Comparison of ENCODE assay signal across 10 mouse cellular contexts in genomic region chr9:63974258-63975023, GRCm38 (mm10). TPM values are rescaled to one million over a fixed set of nuclear protein-coding genes. Genes with fewer than 3 reads are reported as not detected.
DNase-seq lines count a peak whose midpoint lies in the region; ATAC-seq and TF ChIP-seq lines count a peak whose summit lies in the region.
"Had no signal": no experiment of that assay in that cellular context is flagged by ENCODE, and none has a peak within 500 bp of the region (broad histone marks: within the 10 kb centered on the region; RNA-seq: fewer than 3 reads in every experiment).

No protein-coding gene starts in this region.

- H3K4me3 ChIP-seq in forebrain, embryonic 10.5 days: no peak overlapping the region; the same call in 1 of the 2 replicates
- no peak overlapping the region for H3K4me3 ChIP-seq in forebrain, postnatal 0 days (ENCODE audit: low read depth, low read length)
- H3K4me3 ChIP-seq in kidney, postnatal 0 days (replicated peaks; ENCODE audit: low read depth, low read length): no peak overlapping the region
- no peak overlapping the region; the same call in 1 of the 2 replicates for H3K4me3 ChIP-seq in embryonic facial prominence, embryonic 14.5 days (ENCODE audit: low read depth, low read length)
- H3K4me3 ChIP-seq in limb, embryonic 15.5 days: no peak overlapping the region

- no peak for TF ChIP-seq CTCF in forebrain, postnatal 0 days (IDR thresholded peaks at IDR 0.05; ENCODE audit: low read depth)
- no peak for TF ChIP-seq CTCF in kidney, postnatal 0 days (IDR thresholded peaks at IDR 0.05; ENCODE audit: low read depth)

- DNase-seq in forebrain, embryonic 10.5 days (ENCODE audit: extremely low spot score, low spot score): no peak
- DNase-seq in forebrain, postnatal 0 days: no peak
- DNase-seq in kidney, postnatal 0 days (ENCODE audit: low spot score): no peak
- DNase-seq in kidney, adult 8-10 months: no peak
- peak; percentile 86 for DNase-seq in embryonic facial prominence, embryonic 14.5 days (ENCODE audit: low spot score)
- DNase-seq in left cerebral cortex, adult 18-20 months (ENCODE audit: low spot score in 2 of 2): no peak
- DNase-seq: kidney, postnatal 36 days; lung, adult 2 months had no signal

- H3K4me1 ChIP-seq in forebrain, embryonic 10.5 days: peaks cover 96% of the 10 kb centered on the region
- peaks cover 2% of the 10 kb centered on the region; the same call in 1 of the 2 replicates for H3K4me1 ChIP-seq in forebrain, postnatal 0 days (ENCODE audit: insufficient read depth)
- peaks cover 81% of the 10 kb centered on the region for H3K4me1 ChIP-seq in kidney, postnatal 0 days (replicated peaks; ENCODE audit: insufficient read depth, low read length)
- H3K4me1 ChIP-seq in embryonic facial prominence, embryonic 14.5 days (ENCODE audit: control insufficient read depth, insufficient read depth, low read length): peaks cover 80% of the 10 kb centered on the region
- peaks cover 94% of the 10 kb centered on the region for H3K4me1 ChIP-seq in limb, embryonic 15.5 days

- H3K36me3 ChIP-seq in forebrain, embryonic 10.5 days (replicated peaks): peaks cover 24% of the 10 kb centered on the region
- no peaks in the 10 kb centered on the region for H3K36me3 ChIP-seq in forebrain, postnatal 0 days (ENCODE audit: insufficient read depth)
- no peaks in the 10 kb centered on the region for H3K36me3 ChIP-seq in kidney, postnatal 0 days (ENCODE audit: insufficient read depth, low read length)
- 0 out of 2 replicates have a peak, but pooled peaks cover 4% of the 10 kb centered on the region for H3K36me3 ChIP-seq in embryonic facial prominence, embryonic 14.5 days (ENCODE audit: control insufficient read depth, insufficient read depth, low read length)
- no peaks in the 10 kb centered on the region for H3K36me3 ChIP-seq in limb, embryonic 15.5 days

- no peak overlapping the region for H3K4me2 ChIP-seq in forebrain, postnatal 0 days (ENCODE audit: low read depth)
- H3K4me2 ChIP-seq in kidney, postnatal 0 days (ENCODE audit: low read length): no peak overlapping the region
- H3K4me2 ChIP-seq in embryonic facial prominence, embryonic 14.5 days (ENCODE audit: low read depth, low read length): peak overlapping the region; percentile 40
- H3K4me2 ChIP-seq in limb, embryonic 15.5 days: peak overlapping the region; percentile 21; the same call in 1 of the 2 replicates

- H3K27ac ChIP-seq in forebrain, embryonic 10.5 days: peak overlapping the region; percentile 81
- no peak overlapping the region for H3K27ac ChIP-seq in forebrain, postnatal 0 days (ENCODE audit: low read depth, low read length)
- H3K27ac ChIP-seq in kidney, postnatal 0 days: peak overlapping the region; percentile 55
- peak overlapping the region; percentile 96 for H3K27ac ChIP-seq in embryonic facial prominence, embryonic 14.5 days (replicated peaks; ENCODE audit: low read depth, low read length)
- H3K27ac ChIP-seq in limb, embryonic 15.5 days: peak overlapping the region; percentile 91

- no peak overlapping the region for H3K9ac ChIP-seq in forebrain, postnatal 0 days
- no peak overlapping the region for H3K9ac ChIP-seq in kidney, postnatal 0 days (ENCODE audit: low read depth, low read length)
- peak overlapping the region; percentile 51 for H3K9ac ChIP-seq in embryonic facial prominence, embryonic 14.5 days (ENCODE audit: low read depth, low read length)
- no peak overlapping the region for H3K9ac ChIP-seq in limb, embryonic 15.5 days

- H3K27me3 ChIP-seq in forebrain, embryonic 10.5 days (ENCODE audit: poor library complexity, severe bottlenecking): no peaks in the 10 kb centered on the region
- H3K27me3 ChIP-seq in forebrain, postnatal 0 days (ENCODE audit: insufficient read depth, low read length): no peaks in the 10 kb centered on the region
- no peaks in the 10 kb centered on the region for H3K27me3 ChIP-seq in kidney, postnatal 0 days (ENCODE audit: insufficient read depth, low read length)
- H3K27me3 ChIP-seq in embryonic facial prominence, embryonic 14.5 days (replicated peaks; ENCODE audit: control insufficient read depth, insufficient read depth, low read length): no peaks in the 10 kb centered on the region
- H3K27me3 ChIP-seq in limb, embryonic 15.5 days: no peaks in the 10 kb centered on the region

- no peaks in the 10 kb centered on the region for H3K9me3 ChIP-seq in forebrain, embryonic 10.5 days
- H3K9me3 ChIP-seq in forebrain, postnatal 0 days (ENCODE audit: low read length): no peaks in the 10 kb centered on the region
- H3K9me3 ChIP-seq in kidney, postnatal 0 days (replicated peaks; ENCODE audit: low read length): no peaks in the 10 kb centered on the region
- no peaks in the 10 kb centered on the region for H3K9me3 ChIP-seq in embryonic facial prominence, embryonic 14.5 days (ENCODE audit: control insufficient read depth, low read length)
- no peaks in the 10 kb centered on the region for H3K9me3 ChIP-seq in limb, embryonic 15.5 days

- no peak for ATAC-seq in forebrain, postnatal 0 days
- no peak for ATAC-seq in kidney, postnatal 0 days (replicated peaks; ENCODE audit: low FRiP score, low read depth)
- peak; percentile 34; the same call in 1 of the 2 replicates for ATAC-seq in embryonic facial prominence, embryonic 14.5 days (ENCODE audit: low read depth)
- ATAC-seq in limb, embryonic 15.5 days (ENCODE audit: insufficient number of reproducible peaks, low FRiP score, low TSS enrichment, low read depth): no peak
- ATAC-seq in frontal cortex, adult (ENCODE audit: low TSS enrichment): no peak

- 44% methylated on average over 13 of the region's 13 CpGs for WGBS in forebrain, embryonic 10.5 days
- 48% methylated on average over 13 of the region's 13 CpGs for WGBS in forebrain, postnatal 0 days
- 41% methylated on average over 13 of the region's 13 CpGs for WGBS in kidney, postnatal 0 days
- WGBS in embryonic facial prominence, embryonic 14.5 days: 25% methylated on average over 13 of the region's 13 CpGs
- WGBS in limb, embryonic 15.5 days: 30% methylated on average over 13 of the region's 13 CpGs

RNA-seq across cellular contexts. Expression of gene Smad6, which starts 47.4 kb away (rescaled TPM):
- polyA plus RNA-seq in forebrain, embryonic 10.5 days (2016; fragmentation: Nextera tagmentation; extraction: Ambion mirVana): 3.6 and 3.7 TPM in 2 replicates
- 4.5 and 7.5 TPM in 2 replicates for total RNA-seq in forebrain, postnatal 0 days (2014; rRNA removed)
- polyA plus RNA-seq in forebrain, postnatal 0 days (2015; fragmentation: Nextera tagmentation; extraction: Ambion mirVana): 1.4 and 1.5 TPM in 2 replicates
- polyA plus RNA-seq in kidney, postnatal 0 days (2015; fragmentation: Nextera tagmentation; extraction: Ambion mirVana): 7.2 and 10.6 TPM in 2 replicates
- polyA plus RNA-seq in embryonic facial prominence, embryonic 14.5 days (2014; fragmentation: Nextera tagmentation; extraction: Ambion mirVana): 7.9 and 8.8 TPM in 2 replicates
- 7.1 and 9.4 TPM in 2 replicates for polyA plus RNA-seq in limb, embryonic 15.5 days (2015; fragmentation: Nextera tagmentation; extraction: Ambion mirVana)
- total RNA-seq in left cerebral cortex, adult 18-20 months (2021): 1 to 10 TPM; 2.1 to 2.5 TPM

Comparison
In these comparisons a context has a peak if more than half of its experiments do, and no peak if none do; other contexts are left out.
1. H3K4me2 ChIP-seq: peak in embryonic facial prominence, embryonic 14.5 days (single experiment) and limb, embryonic 15.5 days (single experiment); none in forebrain, postnatal 0 days (single experiment) and kidney, postnatal 0 days (single experiment).